Mouse (Mus musculus): Measurements from ENCODE around the gene Snrpb.

Gene Snrpb

GRCm38 (mm10) chr2:130143011-130143410, 36.2 kb downstream of the Snrpb start:
- DNase-seq (ENCODE audit: low spot score) = no peak

- no peak for DNase-seq (ENCODE audit: low spot score)
Observed at GRCm38 (mm10) chr2:130129687-130130086, 49.5 kb downstream of the Snrpb start.

GRCm38 (mm10) chr2:130126073-130126472, 53.1 kb downstream of the Snrpb start:
- DNase-seq (ENCODE audit: low spot score) = no peak

GRCm38 (mm10) chr2:130125279-130126059, 53.7 kb downstream of the Snrpb start:
- DNase-seq (ENCODE audit: low spot score) = no peak
